Mouse (Mus musculus) liver, adult 2 months (tissue): ENCODE results near the gene Gpr88.

Experiments used
- CTCF ChIP-seq: fragments of 200-500 bp; IDR thresholded peaks from 2 replicates; pipeline ENCODE4 v1.5.1; 2011; ENCODE audit warnings: low read depth, low read length, control low read depth
- POLR2A ChIP-seq: fragments of 200-500 bp; IDR thresholded peaks from 2 replicates; pipeline ENCODE4 v1.6.1; 2011; ENCODE audit warnings: low read length, control low read depth; ENCODE audit not compliant: insufficient read depth; ENCODE audit errors: extremely low read depth

GRCm38 (mm10) chr3:116237527-116237926 is 15.8 kb downstream of the Gpr88 start:
- TF ChIP-seq CTCF (peak; percentile 31; the same call in 1 of the 2 replicates), POLR2A (no peak)
